Mouse (Mus musculus): ENCODE measurements around the gene Tmem238. TPM values are rescaled to one million over a fixed set of nuclear protein-coding genes. Genes with fewer than 3 reads are reported as not detected.
A peak's percentile ranks its signal among the peaks of the same experiment; 100 is the strongest.
"Not testable (repeated sequence)": the region's sequence is repeated elsewhere in the genome, so short reads cannot be mapped to it uniquely, and the experiment has no call there.

Tmem238 gene
- polyA plus RNA-seq, 1 experiment from 2014 or later: 4.1 TPM

- no peak overlapping the region for H3K4me3 ChIP-seq (replicated peaks; ENCODE audit: low read length)
- no peak overlapping the region for H3K4me2 ChIP-seq (replicated peaks)
- ATAC-seq (ENCODE audit: low FRiP score) (no peak), DNase-seq (ENCODE audit: low spot score) (no peak)
- H3K27me3 ChIP-seq (ENCODE audit: control insufficient read depth, insufficient read depth, low read length): no peaks in the 10 kb centered on the region
- peaks cover 6% of the 10 kb centered on the region for H3K4me1 ChIP-seq (replicated peaks; ENCODE audit: control insufficient read depth, insufficient read depth, low read length)
- no peak overlapping the region for H3K27ac ChIP-seq
- no peak overlapping the region for H3K9ac ChIP-seq
- no peaks in the 10 kb centered on the region for H3K36me3 ChIP-seq (replicated peaks; ENCODE audit: control insufficient read depth, insufficient read depth)
- no peaks in the 10 kb centered on the region for H3K9me3 ChIP-seq (ENCODE audit: control insufficient read depth, low read length)
Observed at GRCm38 (mm10) chr7:4816559-4816958, 27.1 kb upstream of the Tmem238 start.

GRCm38 (mm10) chr7:4813105-4813791, 23.8 kb upstream of the Tmem238 start:
- ATAC-seq (ENCODE audit: low FRiP score) (no peak), DNase-seq (ENCODE audit: low spot score) (no peak)
- peak overlapping the region; percentile 91 for H3K4me2 ChIP-seq (replicated peaks)
- 25% methylated on average over 8 of the region's 8 CpGs for WGBS
- peak overlapping the region; percentile 63 for H3K27ac ChIP-seq
- H3K4me3 ChIP-seq (replicated peaks; ENCODE audit: low read length): peak overlapping the region; percentile 86
- H3K4me1 ChIP-seq (replicated peaks; ENCODE audit: control insufficient read depth, insufficient read depth, low read length): peaks cover 21% of the 10 kb centered on the region
- peak overlapping the region; percentile 53 for H3K9ac ChIP-seq
- H3K36me3 ChIP-seq (replicated peaks; ENCODE audit: control insufficient read depth, insufficient read depth): peaks cover 22% of the 10 kb centered on the region
- no peaks in the 10 kb centered on the region for H3K27me3 ChIP-seq (ENCODE audit: control insufficient read depth, insufficient read depth, low read length)
- no peaks in the 10 kb centered on the region for H3K9me3 ChIP-seq (ENCODE audit: control insufficient read depth, low read length)

- peaks cover 21% of the 10 kb centered on the region for H3K4me1 ChIP-seq (replicated peaks; ENCODE audit: control insufficient read depth, insufficient read depth, low read length)
- DNase-seq (ENCODE audit: low spot score) (peak; percentile 98), ATAC-seq (ENCODE audit: low FRiP score) (peak; percentile 99)
- H3K27me3 ChIP-seq (ENCODE audit: control insufficient read depth, insufficient read depth, low read length): no peaks in the 10 kb centered on the region
- peaks cover 25% of the 10 kb centered on the region for H3K36me3 ChIP-seq (replicated peaks; ENCODE audit: control insufficient read depth, insufficient read depth)
- under 1% methylated on average over 62 of the region's 62 CpGs for WGBS
- H3K4me2 ChIP-seq (replicated peaks): peak within 1 kb of the TSS; percentile 91
- H3K4me3 ChIP-seq (replicated peaks; ENCODE audit: low read length): peak within 1 kb of the TSS; percentile 86
- H3K9ac ChIP-seq: peak within 1 kb of the TSS; percentile 94
- peak within 1 kb of the TSS; percentile 95 for H3K27ac ChIP-seq
- no peaks in the 10 kb centered on the region for H3K9me3 ChIP-seq (ENCODE audit: control insufficient read depth, low read length)
Observed at GRCm38 (mm10) chr7:4812303-4813104, 23.0 kb upstream of the Tmem238 start, which contains the start of gene Ube2s. Ube2s (minus strand) TSS chr7:4812590.

- peaks cover 21% of the 10 kb centered on the region for H3K4me1 ChIP-seq (replicated peaks; ENCODE audit: control insufficient read depth, insufficient read depth, low read length)
- H3K36me3 ChIP-seq (replicated peaks; ENCODE audit: control insufficient read depth, insufficient read depth): peaks cover 32% of the 10 kb centered on the region
- no peak for DNase-seq (ENCODE audit: low spot score)
- peak overlapping the region; percentile 91 for H3K4me2 ChIP-seq (replicated peaks)
- no peaks in the 10 kb centered on the region for H3K27me3 ChIP-seq (ENCODE audit: control insufficient read depth, insufficient read depth, low read length)
- peak overlapping the region; percentile 86 for H3K4me3 ChIP-seq (replicated peaks; ENCODE audit: low read length)
- no peaks in the 10 kb centered on the region for H3K9me3 ChIP-seq (ENCODE audit: control insufficient read depth, low read length)
- peak overlapping the region; percentile 95 for H3K27ac ChIP-seq
- no peak; the same call in 1 of the 2 replicates for ATAC-seq (ENCODE audit: low FRiP score)
- H3K9ac ChIP-seq: peak overlapping the region; percentile 94
- WGBS: under 1% methylated on average over 20 of the region's 36 CpGs
Observed at GRCm38 (mm10) chr7:4811842-4812302, 22.4 kb upstream of the Tmem238 start.

- Histone ChIP-seq H3K36me3 (replicated peaks; ENCODE audit: control insufficient read depth, insufficient read depth) (peaks cover 39% of the 10 kb centered on the region), H3K27ac (peak overlapping the region; percentile 95), H3K4me2 (replicated peaks) (peak overlapping the region; percentile 91), H3K4me1 (replicated peaks; ENCODE audit: control insufficient read depth, insufficient read depth, low read length) (peaks cover 21% of the 10 kb centered on the region), H3K4me3 (replicated peaks; ENCODE audit: low read length) (peak overlapping the region; percentile 86), H3K9ac (peak overlapping the region; percentile 94)
- not testable (repeated sequence) for ATAC-seq (ENCODE audit: low FRiP score); DNase-seq (ENCODE audit: low spot score); H3K9me3 ChIP-seq (ENCODE audit: control insufficient read depth, low read length); H3K27me3 ChIP-seq (ENCODE audit: control insufficient read depth, insufficient read depth, low read length)
- 45% methylated on average over 10 of the region's 10 CpGs for WGBS
Observed at GRCm38 (mm10) chr7:4811131-4811530, 21.7 kb upstream of the Tmem238 start.

- H3K27ac ChIP-seq: no peak overlapping the region
- no peak for ATAC-seq (ENCODE audit: low FRiP score)
Observed at GRCm38 (mm10) chr7:4806716-4807115, 17.3 kb upstream of the Tmem238 start.

GRCm38 (mm10) chr7:4802247-4802646, 12.8 kb upstream of the Tmem238 start:
- Histone ChIP-seq H3K4me1 (replicated peaks; ENCODE audit: control insufficient read depth, insufficient read depth, low read length) (no peaks in the 10 kb centered on the region), H3K9me3 (ENCODE audit: control insufficient read depth, low read length) (no peaks in the 10 kb centered on the region), H3K4me3 (replicated peaks; ENCODE audit: low read length) (no peak overlapping the region), H3K4me2 (replicated peaks) (no peak overlapping the region), H3K27me3 (ENCODE audit: control insufficient read depth, insufficient read depth, low read length) (no peaks in the 10 kb centered on the region), H3K27ac (no peak overlapping the region), H3K36me3 (replicated peaks; ENCODE audit: control insufficient read depth, insufficient read depth) (peaks cover 39% of the 10 kb centered on the region), H3K9ac (no peak overlapping the region)
- no peak for DNase-seq (ENCODE audit: low spot score)
- no peak for ATAC-seq (ENCODE audit: low FRiP score)

More at GRCm38 (mm10) chr7:4806716-4807115, 17.3 kb upstream of the Tmem238 start:
- Histone ChIP-seq H3K36me3 (replicated peaks; ENCODE audit: control insufficient read depth, insufficient read depth) (peaks cover 52% of the 10 kb centered on the region), H3K9ac (no peak overlapping the region), H3K4me1 (replicated peaks; ENCODE audit: control insufficient read depth, insufficient read depth, low read length) (peaks cover 14% of the 10 kb centered on the region), H3K4me3 (replicated peaks; ENCODE audit: low read length) (no peak overlapping the region), H3K27me3 (ENCODE audit: control insufficient read depth, insufficient read depth, low read length) (no peaks in the 10 kb centered on the region), H3K9me3 (ENCODE audit: control insufficient read depth, low read length) (no peaks in the 10 kb centered on the region), H3K4me2 (replicated peaks) (no peak overlapping the region)
- 93% methylated on average over 7 of the region's 7 CpGs for WGBS
- DNase-seq (ENCODE audit: low spot score): peak; percentile 73

GRCm38 (mm10) chr7:4795767-4796433, 6.4 kb upstream of the Tmem238 start:
- H3K9me3 ChIP-seq (ENCODE audit: control insufficient read depth, low read length): no peaks in the 10 kb centered on the region
- H3K4me2 ChIP-seq (replicated peaks): no peak overlapping the region
- DNase-seq (ENCODE audit: low spot score) (peak; percentile 59), ATAC-seq (ENCODE audit: low FRiP score) (no peak)
- H3K4me1 ChIP-seq (replicated peaks; ENCODE audit: control insufficient read depth, insufficient read depth, low read length): peaks cover 8% of the 10 kb centered on the region; the same call in 1 of the 2 replicates
- H3K27ac ChIP-seq: no peak overlapping the region
- no peak overlapping the region for H3K4me3 ChIP-seq (replicated peaks; ENCODE audit: low read length)
- no peaks in the 10 kb centered on the region for H3K27me3 ChIP-seq (ENCODE audit: control insufficient read depth, insufficient read depth, low read length)
- 73% methylated on average over 7 of the region's 7 CpGs for WGBS
- peaks cover 51% of the 10 kb centered on the region for H3K36me3 ChIP-seq (replicated peaks; ENCODE audit: control insufficient read depth, insufficient read depth)
- H3K9ac ChIP-seq: no peak overlapping the region
